13 mouse cellular contexts compared by ENCODE assay signal in the genomic region with DNA sequence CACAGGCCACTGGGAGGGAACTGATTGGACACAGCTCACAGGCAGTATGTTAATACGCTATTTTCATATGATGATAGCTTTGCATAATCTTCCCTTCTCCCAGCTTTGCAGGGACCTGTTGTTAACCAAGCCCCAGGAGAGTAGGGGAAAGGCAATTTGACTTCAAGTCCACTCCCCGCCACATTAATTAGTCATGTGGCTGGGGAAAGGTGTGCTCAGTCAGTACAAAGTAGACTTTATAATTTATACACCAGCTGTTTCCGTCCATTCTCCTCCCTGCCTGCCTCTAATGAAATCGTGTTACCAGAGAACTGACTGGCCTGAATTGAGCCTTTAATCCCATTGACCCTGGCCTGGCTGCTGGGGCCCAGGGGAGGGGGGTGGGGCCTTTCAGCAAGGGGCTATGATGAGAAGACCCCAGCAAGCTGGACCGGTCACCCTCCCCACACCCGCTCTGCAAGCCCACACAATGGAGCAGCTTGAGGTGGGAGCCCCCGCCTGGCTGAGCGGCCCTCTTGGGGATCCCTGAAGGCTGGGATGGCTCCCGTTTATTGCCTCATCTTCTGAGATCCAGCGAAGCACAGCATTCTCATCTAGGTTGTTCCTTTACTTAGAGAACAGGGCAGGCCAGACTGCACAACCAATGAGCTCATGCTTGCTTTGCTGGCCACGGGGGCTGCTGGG. TPM values are rescaled to one million over a fixed set of nuclear protein-coding genes. Genes with fewer than 3 reads are reported as not detected.
DNase-seq lines count a peak whose midpoint lies in the region; ATAC-seq and TF ChIP-seq lines count a peak whose summit lies in the region.
"Had no signal": no experiment of that assay in that cellular context is flagged by ENCODE, and none has a peak within 500 bp of the region (broad histone marks: within the 10 kb centered on the region; RNA-seq: fewer than 3 reads in every experiment).

No protein-coding gene starts in this region.

- no peak for DNase-seq in kidney, adult 9 months
- peak; percentile 37 for DNase-seq in forebrain, embryonic 14.5 days (ENCODE audit: low spot score)
- peak; percentile 68 for DNase-seq in retina, embryonic 14.5 days (ENCODE audit: low spot score)
- DNase-seq in left cerebral cortex, postnatal 36 days (ENCODE audit: low spot score in 2 of 2), result no peak
- DNase-seq in liver, postnatal 0 days, result no peak
- DNase-seq in left cerebral cortex, postnatal 4 days, result no peak
- DNase-seq: cerebellum, adult 18-20 months; kidney, adult 18-20 months; right cerebral cortex, adult 18-20 months; thymus, postnatal 4 days had no signal

- H3K27ac ChIP-seq in kidney, embryonic 14.5 days (ENCODE audit: low read depth, low read length), result peak overlapping the region; percentile 66
- H3K27ac ChIP-seq in forebrain, embryonic 14.5 days (ENCODE audit: low read depth, low read length), result peak overlapping the region; percentile 22; the same call in 1 of the 2 replicates
- H3K27ac ChIP-seq in limb, embryonic 15.5 days, result no peak overlapping the region
- H3K27ac ChIP-seq in liver, postnatal 0 days (ENCODE audit: low read depth), result no peak overlapping the region
- H3K27ac ChIP-seq: macrophage had no signal

- H3K27me3 ChIP-seq in kidney, embryonic 14.5 days (ENCODE audit: control insufficient read depth, insufficient read depth, low read length), result no peaks in the 10 kb centered on the region
- peaks cover 69% of the 10 kb centered on the region for H3K27me3 ChIP-seq in forebrain, embryonic 14.5 days (replicated peaks; ENCODE audit: control insufficient read depth, insufficient read depth, low read length)
- no peaks in the 10 kb centered on the region for H3K27me3 ChIP-seq in limb, embryonic 15.5 days
- H3K27me3 ChIP-seq in liver, postnatal 0 days (ENCODE audit: insufficient read depth, low read length), result peaks cover 5% of the 10 kb centered on the region; the same call in 1 of the 2 replicates

- no peak overlapping the region for H3K9ac ChIP-seq in kidney, embryonic 14.5 days (ENCODE audit: low read depth, low read length)
- H3K9ac ChIP-seq in forebrain, embryonic 14.5 days (ENCODE audit: low read length), result no peak overlapping the region
- H3K9ac ChIP-seq in limb, embryonic 15.5 days, result no peak overlapping the region
- no peak overlapping the region for H3K9ac ChIP-seq in liver, postnatal 0 days (replicated peaks)

- peak overlapping the region; percentile 15; the same call in 1 of the 2 replicates for H3K4me2 ChIP-seq in kidney, embryonic 14.5 days (replicated peaks; ENCODE audit: low read depth, low read length)
- no peak overlapping the region for H3K4me2 ChIP-seq in forebrain, embryonic 14.5 days (ENCODE audit: low read length)
- no peak overlapping the region for H3K4me2 ChIP-seq in limb, embryonic 15.5 days
- no peak overlapping the region for H3K4me2 ChIP-seq in liver, postnatal 0 days (ENCODE audit: low read depth, low read length)

- no peak for TF ChIP-seq CTCF in liver, postnatal 0 days (IDR thresholded peaks at IDR 0.05; ENCODE audit: low read depth)

- H3K4me3 ChIP-seq in kidney, embryonic 14.5 days (ENCODE audit: low read length), result no peak overlapping the region
- H3K4me3 ChIP-seq in forebrain, embryonic 14.5 days (ENCODE audit: low read depth, low read length), result no peak overlapping the region
- no peak overlapping the region for H3K4me3 ChIP-seq in limb, embryonic 15.5 days
- H3K4me3 ChIP-seq in liver, postnatal 0 days (ENCODE audit: low read depth, low read length), result no peak overlapping the region

- peak; percentile 69 for ATAC-seq in kidney, embryonic 14.5 days (ENCODE audit: low FRiP score, low TSS enrichment)
- 0 out of 2 replicates have a peak, but pooled peaks have one; percentile 8 for ATAC-seq in forebrain, embryonic 14.5 days
- ATAC-seq in limb, embryonic 15.5 days (ENCODE audit: insufficient number of reproducible peaks, low FRiP score, low TSS enrichment, low read depth), result peak; percentile 38; the same call in 1 of the 2 replicates
- no peak for ATAC-seq in liver, postnatal 0 days

- no peaks in the 10 kb centered on the region for H3K36me3 ChIP-seq in kidney, embryonic 14.5 days (ENCODE audit: control insufficient read depth, insufficient read depth, low read length)
- no peaks in the 10 kb centered on the region for H3K36me3 ChIP-seq in forebrain, embryonic 14.5 days (ENCODE audit: control insufficient read depth, insufficient read depth, low read length)
- no peaks in the 10 kb centered on the region for H3K36me3 ChIP-seq in limb, embryonic 15.5 days
- H3K36me3 ChIP-seq in liver, postnatal 0 days (replicated peaks; ENCODE audit: insufficient read depth, low read length), result no peaks in the 10 kb centered on the region

- peaks cover 19% of the 10 kb centered on the region for H3K4me1 ChIP-seq in kidney, embryonic 14.5 days (ENCODE audit: control insufficient read depth, insufficient read depth, low read length)
- peaks cover 26% of the 10 kb centered on the region for H3K4me1 ChIP-seq in forebrain, embryonic 14.5 days (ENCODE audit: control insufficient read depth, insufficient read depth, low read length)
- H3K4me1 ChIP-seq in limb, embryonic 15.5 days, result peaks cover 24% of the 10 kb centered on the region
- no peaks in the 10 kb centered on the region for H3K4me1 ChIP-seq in liver, postnatal 0 days (ENCODE audit: insufficient read depth)

- intact Hi-C loops in left cerebral cortex, postnatal 36 days (cut with DNase I), result no loop called here
- intact Hi-C loops in left cerebral cortex, postnatal 4 days (cut with DNase I), result no loop called here

- TF ChIP-seq EP300 in liver, postnatal 0 days (IDR thresholded peaks at IDR 0.05; ENCODE audit: low read depth), result no peak

- no peaks in the 10 kb centered on the region for H3K9me3 ChIP-seq in kidney, embryonic 14.5 days (ENCODE audit: control insufficient read depth, low read length)
- H3K9me3 ChIP-seq in forebrain, embryonic 14.5 days (replicated peaks; ENCODE audit: control insufficient read depth, low read length), result no peaks in the 10 kb centered on the region
- H3K9me3 ChIP-seq in limb, embryonic 15.5 days, result no peaks in the 10 kb centered on the region
- H3K9me3 ChIP-seq in liver, postnatal 0 days (ENCODE audit: low read length), result no peaks in the 10 kb centered on the region

- WGBS in kidney, embryonic 14.5 days, result 10% methylated on average over 11 of the region's 11 CpGs
- WGBS in forebrain, embryonic 14.5 days, result 3% methylated on average over 11 of the region's 11 CpGs
- WGBS in limb, embryonic 15.5 days, result 22% methylated on average over 11 of the region's 11 CpGs
- 68% methylated on average over 11 of the region's 11 CpGs for WGBS in liver, postnatal 0 days (ENCODE audit: insufficient replicate concordance)

RNA-seq across cellular contexts. Expression of a gene that starts 21.5 kb away (rescaled TPM):
- polyA plus RNA-seq in kidney, embryonic 14.5 days (2014; fragmentation: Nextera tagmentation; extraction: Ambion mirVana), result 7.2 and 7.9 TPM in 2 replicates
- polyA plus RNA-seq in forebrain, embryonic 14.5 days (2014; fragmentation: Nextera tagmentation; extraction: Ambion mirVana), result 72.2 and 72.5 TPM in 2 replicates
- polyA plus RNA-seq in limb, embryonic 15.5 days (2015; fragmentation: Nextera tagmentation; extraction: Ambion mirVana), result 46.4 and 47.7 TPM in 2 replicates
- total RNA-seq in left cerebral cortex, postnatal 36 days (2021), result 10 to 100 TPM; 11.4 to 15.3 TPM
- 1.5 and 1.8 TPM in 2 replicates for polyA plus RNA-seq in liver, postnatal 0 days (2015; fragmentation: Nextera tagmentation; extraction: Ambion mirVana)
- total RNA-seq in left cerebral cortex, postnatal 4 days (2021), result 10 to 100 TPM; 46.0 to 48.5 TPM
- polyA plus RNA-seq: macrophage had no signal

Comparison
In these comparisons a context has a peak if more than half of its experiments do, and no peak if none do; other contexts are left out.
1. H3K27ac ChIP-seq: peak in kidney, embryonic 14.5 days (single experiment) and forebrain, embryonic 14.5 days (single experiment); none in limb, embryonic 15.5 days (single experiment) and liver, postnatal 0 days (single experiment).
2. DNase-seq: peak in forebrain, embryonic 14.5 days (single experiment) and retina, embryonic 14.5 days (single experiment); none in kidney, adult 9 months (single experiment), left cerebral cortex, postnatal 36 days (0 of 2), liver, postnatal 0 days (single experiment) and left cerebral cortex, postnatal 4 days (single experiment).